9 mouse cellular contexts compared by ENCODE assay signal in genomic region chr2:28698566-28698965, GRCm38 (mm10). TPM values are rescaled to one million over a fixed set of nuclear protein-coding genes. Genes with fewer than 3 reads are reported as not detected.
DNase-seq lines count a peak whose midpoint lies in the region; ATAC-seq and TF ChIP-seq lines count a peak whose summit lies in the region.
"Had no signal": no experiment of that assay in that cellular context is flagged by ENCODE, and none has a peak within 500 bp of the region (broad histone marks: within the 10 kb centered on the region; RNA-seq: fewer than 3 reads in every experiment).

No protein-coding gene starts in this region.

- no peaks in the 10 kb centered on the region for H3K9me3 ChIP-seq in kidney, embryonic 14.5 days (ENCODE audit: control insufficient read depth, low read length)
- H3K9me3 ChIP-seq in liver, postnatal 0 days (ENCODE audit: low read length) = no peaks in the 10 kb centered on the region
- H3K9me3 ChIP-seq in midbrain, embryonic 16.5 days (replicated peaks; ENCODE audit: control insufficient read depth, low read length, poor library complexity, severe bottlenecking) = no peaks in the 10 kb centered on the region
- H3K9me3 ChIP-seq: limb, embryonic 12.5 days had no signal

- no peak overlapping the region for H3K27ac ChIP-seq in kidney, embryonic 14.5 days (ENCODE audit: low read depth, low read length)
- H3K27ac ChIP-seq in liver, postnatal 0 days (ENCODE audit: low read depth) = peak overlapping the region; percentile 68
- no peak overlapping the region for H3K27ac ChIP-seq in midbrain, embryonic 16.5 days (ENCODE audit: low read length)

- no peaks in the 10 kb centered on the region for H3K27me3 ChIP-seq in kidney, embryonic 14.5 days (ENCODE audit: control insufficient read depth, insufficient read depth, low read length)
- H3K27me3 ChIP-seq in liver, postnatal 0 days (ENCODE audit: insufficient read depth, low read length) = 0 out of 2 replicates have a peak, but pooled peaks cover 3% of the 10 kb centered on the region
- H3K27me3 ChIP-seq in midbrain, embryonic 16.5 days (ENCODE audit: control insufficient read depth, insufficient read depth, low read depth, low read length) = no peaks in the 10 kb centered on the region

- no peak for TF ChIP-seq EP300 in liver, postnatal 0 days (IDR thresholded peaks at IDR 0.05; ENCODE audit: low read depth)

- peak overlapping the region; percentile 20; the same call in 1 of the 2 replicates for H3K9ac ChIP-seq in kidney, embryonic 14.5 days (ENCODE audit: low read depth, low read length)
- no peak overlapping the region for H3K9ac ChIP-seq in liver, postnatal 0 days (replicated peaks)
- H3K9ac ChIP-seq in midbrain, embryonic 16.5 days (ENCODE audit: low read depth, low read length) = no peak overlapping the region

- no peak for DNase-seq in kidney, postnatal 10 days
- DNase-seq in A20 (ENCODE audit: low read depth, low spot score) = peak; percentile 82
- peak; percentile 80 for DNase-seq in MEL-GATA-1-ER (ENCODE audit: extremely low read depth, low read depth)
- DNase-seq in liver, postnatal 0 days = no peak
- DNase-seq in adrenal gland, postnatal 14 days = no peak
- no peak for DNase-seq in cerebellum, adult 11-12 months

- WGBS in kidney, embryonic 14.5 days = 56% methylated on average over 5 of the region's 5 CpGs
- 43% methylated on average over 5 of the region's 5 CpGs for WGBS in liver, postnatal 0 days (ENCODE audit: insufficient replicate concordance)
- WGBS in midbrain, embryonic 16.5 days = 67% methylated on average over 5 of the region's 5 CpGs

- no peaks in the 10 kb centered on the region for H3K36me3 ChIP-seq in kidney, embryonic 14.5 days (ENCODE audit: control insufficient read depth, insufficient read depth, low read length)
- H3K36me3 ChIP-seq in liver, postnatal 0 days (replicated peaks; ENCODE audit: insufficient read depth, low read length) = no peaks in the 10 kb centered on the region
- H3K36me3 ChIP-seq in midbrain, embryonic 16.5 days (ENCODE audit: control insufficient read depth, insufficient read depth, low read length) = no peaks in the 10 kb centered on the region
- H3K36me3 ChIP-seq: limb, embryonic 12.5 days had no signal

- no peak for ATAC-seq in kidney, embryonic 14.5 days (ENCODE audit: low FRiP score, low TSS enrichment)
- ATAC-seq in liver, postnatal 0 days = no peak
- ATAC-seq in midbrain, embryonic 16.5 days = no peak

- H3K4me1 ChIP-seq in kidney, embryonic 14.5 days (ENCODE audit: control insufficient read depth, insufficient read depth, low read length) = peaks cover 18% of the 10 kb centered on the region
- peaks cover 15% of the 10 kb centered on the region for H3K4me1 ChIP-seq in liver, postnatal 0 days (ENCODE audit: insufficient read depth)
- H3K4me1 ChIP-seq in midbrain, embryonic 16.5 days (ENCODE audit: control insufficient read depth, insufficient read depth, low read length) = peaks cover 12% of the 10 kb centered on the region

- TF ChIP-seq CTCF in liver, postnatal 0 days (IDR thresholded peaks at IDR 0.05; ENCODE audit: low read depth) = no peak

- no peak overlapping the region for H3K4me2 ChIP-seq in kidney, embryonic 14.5 days (replicated peaks; ENCODE audit: low read depth, low read length)
- peak overlapping the region; percentile 22; the same call in 1 of the 2 replicates for H3K4me2 ChIP-seq in liver, postnatal 0 days (ENCODE audit: low read depth, low read length)
- H3K4me2 ChIP-seq in midbrain, embryonic 16.5 days (ENCODE audit: low read length) = no peak overlapping the region

- no peak overlapping the region for H3K4me3 ChIP-seq in kidney, embryonic 14.5 days (ENCODE audit: low read length)
- H3K4me3 ChIP-seq in liver, postnatal 0 days (ENCODE audit: low read depth, low read length) = no peak overlapping the region
- no peak overlapping the region for H3K4me3 ChIP-seq in midbrain, embryonic 16.5 days (ENCODE audit: low read depth, low read length)

RNA-seq across cellular contexts. Expression of gene Spaca9, which starts 1.0 kb away (rescaled TPM):
- 4.0 and 4.9 TPM in 2 replicates for polyA plus RNA-seq in kidney, embryonic 14.5 days (2014; fragmentation: Nextera tagmentation; extraction: Ambion mirVana)
- 2.1 and 2.5 TPM in 2 replicates for polyA plus RNA-seq in liver, postnatal 0 days (2015; fragmentation: Nextera tagmentation; extraction: Ambion mirVana)
- total RNA-seq in adrenal gland, postnatal 14 days (2021) = 0.93 TPM in 1 of 2 replicates, not detected in the other
- polyA plus RNA-seq in midbrain, embryonic 16.5 days (2015; fragmentation: Nextera tagmentation; extraction: Ambion mirVana) = 1.8 and 2.8 TPM in 2 replicates

RNA-seq across cellular contexts. Expression of gene Ak8, which starts 1.4 kb away (rescaled TPM):
- 0.84 and 0.97 TPM in 2 replicates for polyA plus RNA-seq in kidney, embryonic 14.5 days (2014; fragmentation: Nextera tagmentation; extraction: Ambion mirVana)
- polyA plus RNA-seq in liver, postnatal 0 days (2015; fragmentation: Nextera tagmentation; extraction: Ambion mirVana) = 0.28 and 0.41 TPM in 2 replicates
- not detected in 2 replicates for total RNA-seq in adrenal gland, postnatal 14 days (2021)
- polyA plus RNA-seq in midbrain, embryonic 16.5 days (2015; fragmentation: Nextera tagmentation; extraction: Ambion mirVana) = 3.4 and 4.5 TPM in 2 replicates

RNA-seq across cellular contexts. Expression of gene Tsc1, which starts 57.5 kb away (rescaled TPM):
- 14.8 and 22.2 TPM in 2 replicates for polyA plus RNA-seq in kidney, embryonic 14.5 days (2014; fragmentation: Nextera tagmentation; extraction: Ambion mirVana)
- polyA plus RNA-seq in liver, postnatal 0 days (2015; fragmentation: Nextera tagmentation; extraction: Ambion mirVana) = 3.7 TPM in 2 replicates
- total RNA-seq in adrenal gland, postnatal 14 days (2021) = 16.5 and 19.3 TPM in 2 replicates
- 30.4 and 37.9 TPM in 2 replicates for polyA plus RNA-seq in midbrain, embryonic 16.5 days (2015; fragmentation: Nextera tagmentation; extraction: Ambion mirVana)

Comparison
In these comparisons a context has a peak if more than half of its experiments do, and no peak if none do; other contexts are left out.
1. DNase-seq: peak in A20 (single experiment) and MEL-GATA-1-ER (single experiment); none in kidney, postnatal 10 days (single experiment), liver, postnatal 0 days (single experiment), adrenal gland, postnatal 14 days (single experiment) and cerebellum, adult 11-12 months (single experiment).